Mouse (Mus musculus) MEL (cell line): ENCODE results near the gene Adam1b. TPM values are rescaled to one million over a fixed set of nuclear protein-coding genes. Genes with fewer than 3 reads are reported as not detected.
"Not testable (repeated sequence)": the region's sequence is repeated elsewhere in the genome, so short reads cannot be mapped to it uniquely, and the experiment has no call there.

Experiments used
- DNase-seq: peaks from one replicate; pipeline ENCODE4 v3.0.0; 2011; ENCODE audit warnings: low read depth, low spot score
- H3K27ac ChIP-seq: 2 replicates; pipeline ENCODE4 v1.5.1; 2012; ENCODE audit warnings: low read depth, mild to moderate bottlenecking, control low read depth, low read length, moderate library complexity; ENCODE audit not compliant: control insufficient read depth
- H3K27me3 ChIP-seq, 2 experiments: fragments of 150-350 bp in 1 of 2; sonication (generic) in 1 of 2; 2 replicates each; pipeline ENCODE4 v1.6.1; 2012; ENCODE audit warnings: low read length in 2 of 2, mild to moderate bottlenecking in 2 of 2, improper control_type of control experiment in 1 of 2, moderate library complexity in 1 of 2; ENCODE audit not compliant: insufficient read depth in 2 of 2, control insufficient read depth in 1 of 2
- H3K36me3 ChIP-seq, 2 experiments: 2 replicates each; pipeline ENCODE4 v1.6.1; 2012 to 2014; ENCODE audit warnings: low read length in 2 of 2, improper control_type of control experiment in 1 of 2, inconsistent platforms in 1 of 2, mild to moderate bottlenecking in 1 of 2; ENCODE audit not compliant: insufficient read depth in 2 of 2, control insufficient read depth in 1 of 2
- H3K4me1 ChIP-seq, 2 experiments: fragments of 150-350 bp in 1 of 2; sonication (generic) in 1 of 2; 2 replicates each; pipeline ENCODE4 v1.6.1; 2012; ENCODE audit warnings: low read length in 2 of 2, improper control_type of control experiment in 1 of 2, mild to moderate bottlenecking in 1 of 2; ENCODE audit not compliant: insufficient read depth in 2 of 2, control insufficient read depth in 1 of 2
- H3K4me3 ChIP-seq, 2 experiments: fragments of 150-350 bp in 1 of 2; sonication (generic) in 1 of 2; 2 replicates each; pipeline ENCODE4 v1.5.1; 2012; ENCODE audit warnings: low read depth in 2 of 2, low read length in 2 of 2, mild to moderate bottlenecking in 2 of 2, moderate library complexity in 2 of 2, control low read depth in 1 of 2, improper control_type of control experiment in 1 of 2; ENCODE audit not compliant: control insufficient read depth in 1 of 2, insufficient read depth in 1 of 2
- H3K79me2 ChIP-seq: 2 replicates; pipeline ENCODE4 v1.6.1; 2012; ENCODE audit warnings: mild to moderate bottlenecking, low read length, moderate library complexity; ENCODE audit not compliant: control insufficient read depth, poor library complexity, insufficient read depth
- H3K9ac ChIP-seq: 2 replicates; pipeline ENCODE4 v1.6.1; 2012; ENCODE audit warnings: low read depth, mild to moderate bottlenecking, control low read depth, low read length, moderate library complexity; ENCODE audit not compliant: control insufficient read depth, poor library complexity, severe bottlenecking
- H3K9me3 ChIP-seq: fragments of 150-350 bp; sonication (generic); replicated peaks from 2 replicates; pipeline ENCODE4 v1.6.1; 2012; ENCODE audit warnings: mild to moderate bottlenecking, low read length, improper control_type of control experiment, moderate library complexity; ENCODE audit not compliant: insufficient read depth
- BHLHE40 ChIP-seq: IDR thresholded peaks from 2 replicates; pipeline ENCODE4 v1.6.1; 2012; ENCODE audit warnings: low read depth, mild to moderate bottlenecking, inconsistent platforms, low read length, improper control_type of control experiment, borderline replicate concordance
- ETS1 ChIP-seq: IDR thresholded peaks from 2 replicates; pipeline ENCODE4 v1.6.1; 2012; ENCODE audit warnings: low read depth, mild to moderate bottlenecking, inconsistent platforms, low read length, improper control_type of control experiment, moderate library complexity
- GATA1 ChIP-seq: IDR thresholded peaks from 2 replicates; pipeline ENCODE4 v1.6.1; 2011; ENCODE audit warnings: low read depth, low read length, improper control_type of control experiment
- JUND ChIP-seq: IDR thresholded peaks from 2 replicates; pipeline ENCODE4 v1.6.1; 2011; ENCODE audit warnings: low read depth, mild to moderate bottlenecking, improper control_type of control experiment, low read length
- KAT2A ChIP-seq: conservative IDR thresholded peaks from 2 replicates; pipeline ENCODE4 v1.6.1; 2012; ENCODE audit warnings: low read depth, low read length, improper control_type of control experiment, inconsistent platforms
- MAFK ChIP-seq: IDR thresholded peaks from 2 replicates; pipeline ENCODE4 v1.6.1; 2011; ENCODE audit warnings: low read depth, mild to moderate bottlenecking, low read length, improper control_type of control experiment, borderline replicate concordance
- MAX ChIP-seq: IDR thresholded peaks from 2 replicates; pipeline ENCODE4 v1.6.1; 2011; ENCODE audit warnings: low read length, improper control_type of control experiment
- MXI1 ChIP-seq: IDR thresholded peaks from 2 replicates; pipeline ENCODE4 v1.6.1; 2011; ENCODE audit warnings: mild to moderate bottlenecking, low read depth, low read length, improper control_type of control experiment
- MYC ChIP-seq: IDR thresholded peaks from 2 replicates; pipeline ENCODE4 v1.6.1; 2011; ENCODE audit warnings: low read depth, mild to moderate bottlenecking, low read length, improper control_type of control experiment, moderate library complexity
- NRF1 ChIP-seq: IDR thresholded peaks from 2 replicates; pipeline ENCODE4 v1.6.1; 2014; ENCODE audit warnings: low read depth, mild to moderate bottlenecking, inconsistent platforms, low read length, improper control_type of control experiment, moderate library complexity; ENCODE audit not compliant: poor library complexity, insufficient read depth, severe bottlenecking
- POLR2A ChIP-seq, 2 experiments: IDR thresholded peaks; 2 replicates each; pipeline ENCODE4 v1.6.1; 2011 to 2012; ENCODE audit warnings: low read length in 2 of 2, mild to moderate bottlenecking in 2 of 2, control low read depth in 1 of 2, improper control_type of control experiment in 1 of 2, low read depth in 1 of 2, moderate library complexity in 1 of 2; ENCODE audit not compliant: control insufficient read depth in 1 of 2, insufficient read depth in 1 of 2, poor library complexity in 1 of 2
- RAD21 ChIP-seq: IDR thresholded peaks from 2 replicates; pipeline ENCODE4 v1.6.1; 2011; ENCODE audit warnings: mild to moderate bottlenecking, low read depth, low read length, improper control_type of control experiment
- SIN3A ChIP-seq: IDR thresholded peaks from 2 replicates; pipeline ENCODE4 v1.6.1; 2012; ENCODE audit warnings: low read length, improper control_type of control experiment, inconsistent platforms
- TAL1 ChIP-seq: IDR thresholded peaks from 2 replicates; pipeline ENCODE4 v1.6.1; 2012; ENCODE audit warnings: mild to moderate bottlenecking, inconsistent platforms, low read length, moderate library complexity, mixed read lengths
- TBP ChIP-seq: IDR thresholded peaks from 2 replicates; pipeline ENCODE4 v1.8.0; 2011; ENCODE audit warnings: low read depth, low read length, improper control_type of control experiment
- USF1 ChIP-seq: IDR thresholded peaks from 2 replicates; pipeline ENCODE4 v1.6.1; 2014; ENCODE audit warnings: low read depth, mild to moderate bottlenecking, inconsistent platforms, low read length, improper control_type of control experiment, moderate library complexity
- USF2 ChIP-seq, 2 experiments: IDR thresholded peaks; 2 replicates each; pipeline ENCODE4 v1.6.1; 2011 to 2012; ENCODE audit warnings: improper control_type of control experiment in 2 of 2, low read length in 2 of 2, borderline replicate concordance in 1 of 2, inconsistent platforms in 1 of 2, low read depth in 1 of 2, mild to moderate bottlenecking in 1 of 2; ENCODE audit not compliant: insufficient read depth in 1 of 2
- ZNF384 ChIP-seq: IDR thresholded peaks from 2 replicates; pipeline ENCODE4 v1.6.1; 2012; ENCODE audit warnings: low read depth, mild to moderate bottlenecking, inconsistent platforms, low read length, improper control_type of control experiment
- polyA plus RNA-seq, 2 experiments: library from polyadenylated mRNA; stranded (reverse) in 1 of 2; unstranded in 1 of 2; fragments of >175 nt in 1 of 2; fragments of >200 nt in 1 of 2; gene quantifications; 2 replicates each; pipeline versions ENCODE4 v1.2.1 to v1.2.4; 2012; ENCODE audit warnings: low replicate concordance in 2 of 2, low read depth in 1 of 2; ENCODE audit not compliant: insufficient read length in 2 of 2, insufficient read depth in 1 of 2, missing spikeins in 1 of 2
- total RNA-seq: library from RNA; depleted of rRNA; stranded (reverse); fragments of 300-350 nt; gene quantifications from 2 replicates; pipeline ENCODE4 v1.2.3, GENCODE M21; 2012

The Adam1b gene
- total and polyA plus RNA-seq, 3 experiments, result 0.06 TPM; not detected in 2

- Histone ChIP-seq H3K9ac (no peak overlapping the region), H3K27me3 (no peaks in the 10 kb centered on the region), H3K4me3 (no peak overlapping the region), H3K36me3 (no peaks in the 10 kb centered on the region), H3K27ac (no peak overlapping the region), H3K9me3 (no peaks in the 10 kb centered on the region), H3K79me2 (no peaks in the 10 kb centered on the region), H3K4me1 (no peaks in the 10 kb centered on the region; a peak in 1 of 4 replicates)
- no peak for TF ChIP-seq MAX
- TF ChIP-seq ETS1, result no peak
- no peak for TF ChIP-seq RAD21
- TF ChIP-seq GATA1, result no peak
- no peak for TF ChIP-seq USF1
- TF ChIP-seq JUND, result no peak
- no peak for TF ChIP-seq MAFK
- TF ChIP-seq POLR2A (IDR thresholded peaks at IDR 0.05; ENCODE audit: control insufficient read depth in 1 of 2, insufficient read depth in 1 of 2, low read depth in 1 of 2, low read length in 2 of 2, poor library complexity in 1 of 2), result no peak
- DNase-seq, result no peak
These were observed 6.8 kb upstream of the Adam1b start for GRCm38 (mm10) chr5:121510009-121510408.

- Histone ChIP-seq H3K79me2 (no peaks in the 10 kb centered on the region), H3K4me1 (no peaks in the 10 kb centered on the region), H3K9ac (no peak overlapping the region), H3K9me3 (no peaks in the 10 kb centered on the region), H3K36me3 (no peaks in the 10 kb centered on the region), H3K27ac (no peak overlapping the region), H3K4me3 (no peak overlapping the region), H3K27me3 (no peaks in the 10 kb centered on the region)
- no peak for DNase-seq
- TF ChIP-seq TAL1, result no peak
- TF ChIP-seq TBP, result no peak
- no peak for TF ChIP-seq ZNF384
- no peak for TF ChIP-seq BHLHE40
- no peak for TF ChIP-seq KAT2A
- TF ChIP-seq, all 39 proteins: peak for 0
These were observed 3.6 kb upstream of the Adam1b start for GRCm38 (mm10) chr5:121506846-121507245.

GRCm38 (mm10) chr5:121501424-121501996, 1.7 kb downstream of the Adam1b start:
- TF ChIP-seq MXI1 (peak; percentile 64; the same call in 1 of the 2 replicates), POLR2A (IDR thresholded peaks at IDR 0.05; ENCODE audit: control insufficient read depth in 1 of 2, insufficient read depth in 1 of 2, low read depth in 1 of 2, low read length in 2 of 2, poor library complexity in 1 of 2) (0 out of 4 replicates have a peak, but pooled peaks have one; percentile 27 to 35), SIN3A (peak; percentile 31; the same call in 1 of the 2 replicates), MAX (peak; percentile 58; the same call in 1 of the 2 replicates), NRF1 (peak; percentile 76), USF2 (IDR thresholded peaks at IDR 0.05; ENCODE audit: borderline replicate concordance in 1 of 2, insufficient read depth in 1 of 2, low read depth in 1 of 2, low read length in 2 of 2) (0 out of 4 replicates have a peak, but pooled peaks of 1 of the 2 experiments have one; percentile 29), USF1 (peak; percentile 75), MYC (peak; percentile 56; the same call in 1 of the 2 replicates)
- peak overlapping the region; percentile 57 to 65 for H3K4me3 ChIP-seq
- DNase-seq, result peak; percentile 60

More at GRCm38 (mm10) chr5:121501424-121501996, 1.7 kb downstream of the Adam1b start:
- not testable (repeated sequence) for H3K27ac ChIP-seq, H3K9me3 ChIP-seq, H3K79me2 ChIP-seq, H3K27me3 ChIP-seq, H3K36me3 ChIP-seq
- peak overlapping the region; percentile 64 for H3K9ac ChIP-seq
- peaks cover 0 to 15% of the 10 kb centered on the region in 2 experiments; a peak in 2 of 4 replicates for H3K4me1 ChIP-seq
